Mouse (Mus musculus) adrenal gland, adult 18-20 months (tissue): ENCODE results near the gene Lmx1b. TPM values are rescaled to one million over a fixed set of nuclear protein-coding genes. Genes with fewer than 3 reads are reported as not detected.

Experiments used
- DNase-seq, 2 experiments: peaks; one replicate each; pipeline ENCODE4 v3.0.0; 2021 to 2022; ENCODE audit warnings: low spot score in 2 of 2
- total RNA-seq, 2 experiments: library from RNA; stranded (reverse); gene quantifications; 1 replicate in 1 of 2; 2 replicates in 1 of 2; pipeline ENCODE4 v1.2.3; 2021

Lmx1b gene
- total RNA-seq, 2 experiments from 2014 or later = not detected

DNA sequence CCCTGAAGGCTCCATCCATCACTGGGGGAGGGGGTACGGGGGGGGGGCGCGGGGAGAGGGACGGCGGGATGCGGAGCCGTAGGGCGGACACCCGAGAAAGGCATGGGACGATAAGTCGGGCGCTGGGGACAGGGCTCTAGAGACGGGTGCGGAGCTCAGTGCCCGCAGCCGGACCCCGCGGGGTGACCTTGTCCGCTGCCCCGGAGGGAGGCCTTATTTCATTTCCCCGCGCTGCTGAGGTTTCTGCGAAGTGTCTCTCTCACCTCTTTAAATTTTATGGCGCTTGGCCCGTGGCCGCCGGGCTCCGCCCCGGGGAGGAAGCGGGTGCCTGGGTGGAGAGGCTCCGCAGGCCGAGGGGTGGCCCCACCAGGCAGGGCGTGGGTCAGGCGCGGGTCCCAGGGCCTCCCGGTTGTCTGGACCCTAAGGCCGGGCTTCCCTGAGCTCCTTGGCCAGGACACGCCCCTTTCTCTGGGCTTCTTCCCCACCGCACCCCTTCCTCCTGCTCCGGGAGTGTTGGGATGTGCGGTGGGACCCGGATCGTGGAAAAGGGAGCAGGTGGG is 96.0 kb downstream of the Lmx1b start:
- DNase-seq = no peak

DNA sequence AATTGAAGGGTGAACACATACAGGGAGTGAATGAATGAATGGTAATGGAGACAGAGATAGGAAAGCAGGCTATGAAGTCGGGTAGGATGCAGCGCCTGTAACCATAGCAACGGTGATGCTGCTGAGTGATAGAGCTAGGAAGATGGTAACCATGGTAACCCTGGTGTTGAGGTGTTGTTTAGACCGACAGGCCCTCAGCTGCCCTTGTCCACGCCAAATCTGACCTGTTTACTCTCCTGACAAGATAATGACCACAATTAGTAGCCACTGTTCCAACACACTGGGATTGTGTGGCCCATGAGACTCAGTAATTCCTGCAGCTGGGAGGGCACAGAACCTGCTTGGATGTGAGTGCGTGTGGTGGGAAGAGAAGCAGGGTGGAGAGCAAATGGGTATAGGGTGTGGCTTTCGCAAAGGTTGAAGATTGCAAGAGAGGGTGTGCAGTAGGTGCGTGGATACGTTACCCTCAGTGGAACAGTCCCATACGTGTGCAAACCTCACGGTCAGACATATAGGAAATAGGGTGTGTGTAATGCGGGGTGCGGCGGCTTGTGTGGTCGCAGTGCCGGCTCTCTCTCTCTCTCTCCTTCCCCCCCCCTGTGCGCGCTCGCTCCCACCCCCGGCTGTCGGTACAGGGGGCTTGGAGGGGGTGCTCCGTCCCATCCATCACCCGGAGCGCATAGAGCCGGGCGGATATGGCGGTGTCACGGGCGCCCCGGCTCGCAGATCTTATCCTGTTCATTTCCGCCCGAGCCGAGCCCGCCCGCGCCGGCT is 96.7 kb downstream of the Lmx1b start:
- no peak for DNase-seq

GRCm38 (mm10) chr2:33542696-33543428 is 97.4 kb downstream of the Lmx1b start:
- peak; percentile 52 to 56 for DNase-seq

DNA sequence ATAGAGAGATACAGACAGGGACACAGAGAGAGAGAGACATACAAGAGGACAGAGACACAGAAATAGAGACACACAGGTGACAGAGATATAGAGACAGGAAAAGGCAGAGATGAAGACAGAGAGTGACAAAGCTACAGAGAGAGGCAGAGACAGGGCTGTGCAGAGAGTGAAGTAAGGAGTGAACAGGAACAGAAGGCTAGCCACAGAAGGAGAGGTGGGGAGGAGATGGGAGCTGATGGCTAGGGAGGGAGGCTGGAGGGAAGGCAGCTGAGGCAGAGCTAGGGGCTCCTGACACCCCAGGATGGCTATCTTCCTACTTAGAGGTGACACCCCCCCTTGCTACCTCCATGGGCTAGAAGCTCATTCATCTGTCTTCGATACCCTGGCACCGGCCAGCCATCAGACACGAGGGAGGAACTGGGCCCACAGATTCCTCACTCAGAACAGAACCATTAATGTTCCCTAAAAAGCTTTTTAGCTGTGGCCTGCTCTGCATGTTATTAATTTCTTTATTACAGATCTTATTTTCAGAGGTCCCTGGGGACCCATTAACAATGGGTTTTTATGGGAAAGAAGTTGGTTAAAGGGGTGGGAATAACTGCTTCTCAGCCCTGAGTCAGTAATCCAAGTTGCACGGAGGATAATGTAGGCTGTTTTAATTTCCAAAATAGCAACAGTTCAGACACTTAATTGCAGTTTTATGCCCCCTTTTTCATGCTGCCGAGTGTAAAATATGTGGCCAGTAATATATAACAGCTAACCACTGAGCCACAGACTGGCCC is 114.8 kb downstream of the Lmx1b start:
- DNase-seq = no peak

DNA sequence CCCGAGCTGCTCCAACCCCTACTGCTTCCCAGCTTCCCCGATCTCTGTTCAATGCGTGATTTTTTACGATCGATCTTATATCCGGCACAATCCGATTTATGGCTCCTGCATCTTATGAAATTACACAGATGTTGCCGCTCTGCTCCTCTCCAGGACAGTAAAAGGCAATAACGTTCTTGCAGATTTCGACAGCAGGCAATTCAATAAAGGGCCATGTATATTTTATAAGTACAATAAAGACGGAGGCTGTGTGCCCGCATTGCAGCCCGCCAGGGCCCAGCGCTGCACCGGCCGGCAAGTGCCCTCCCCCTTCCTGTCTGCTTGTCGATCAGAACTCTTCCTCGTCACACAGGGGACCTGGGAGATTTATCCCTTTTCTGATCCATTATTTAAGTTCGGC is 124.5 kb downstream of the Lmx1b start:
- no peak for DNase-seq

GRCm38 (mm10) chr2:33515431-33515830 is 124.9 kb downstream of the Lmx1b start:
- DNase-seq = no peak

Other genes with a start within 250 kb of the Lmx1b start
- gene Zbtb34, start 209.2 kb downstream of the Lmx1b start, total RNA-seq = 1 to 10 TPM; 5.6 to 8.2 TPM
- 10 to 100 TPM; 24.3 to 25.1 TPM for gene Zbtb43, start 172.0 kb downstream of the Lmx1b start, total RNA-seq
- 10 to 100 TPM; 17.4 to 21.9 TPM for gene Mvb12b, start 247.4 kb upstream of the Lmx1b start, total RNA-seq